Mouse (Mus musculus) intestine, embryonic 15.5 days (tissue): ENCODE data around the gene Dgkd. TPM values are rescaled to one million over a fixed set of nuclear protein-coding genes. Genes with fewer than 3 reads are reported as not detected.

Source experiments
- ATAC-seq: fragments of 200-750 bp; cut with Nextera tagmentation; 2 replicates; pipeline ENCODE4 v1.8.0; 2017; ENCODE audit warnings: moderate TSS enrichment, moderate library complexity
- H3K27ac ChIP-seq: fragments of 300-500 bp; sonication (generic); 2 replicates; pipeline ENCODE4 v1.5.1; 2015; ENCODE audit warnings: mild to moderate bottlenecking, inconsistent platforms
- H3K27me3 ChIP-seq: fragments of 300-500 bp; sonication (generic); replicated peaks from 2 replicates; pipeline ENCODE4 v1.6.1; 2015; ENCODE audit warnings: inconsistent platforms
- H3K36me3 ChIP-seq: fragments of 300-500 bp; sonication (generic); 2 replicates; pipeline ENCODE4 v1.6.1; 2015; ENCODE audit warnings: inconsistent platforms
- H3K4me1 ChIP-seq: fragments of 300-500 bp; sonication (generic); replicated peaks from 2 replicates; pipeline ENCODE4 v1.6.1; 2015; ENCODE audit warnings: inconsistent platforms
- H3K4me2 ChIP-seq: fragments of 300-500 bp; sonication (generic); replicated peaks from 2 replicates; pipeline ENCODE4 v1.6.1; 2015; ENCODE audit warnings: mild to moderate bottlenecking, inconsistent platforms
- H3K4me3 ChIP-seq: fragments of 300-500 bp; sonication (generic); replicated peaks from 2 replicates; pipeline ENCODE4 v1.5.1; 2015; ENCODE audit warnings: inconsistent platforms
- H3K9ac ChIP-seq: fragments of 300-500 bp; sonication (generic); 2 replicates; pipeline ENCODE4 v1.6.1; 2015; ENCODE audit warnings: inconsistent platforms
- H3K9me3 ChIP-seq: fragments of 300-500 bp; sonication (generic); 2 replicates; pipeline ENCODE4 v1.6.1; 2016; ENCODE audit warnings: inconsistent platforms
- WGBS: fragments of 180-500 bp; shearing (Covaris S2); methylation state at CpG from one replicate; pipeline ENCODE4 v1.1.7; 2015; 5-methylcytosine and 5-hydroxymethylcytosine counted together
- polyA plus RNA-seq: library from polyadenylated mRNA; unstranded; fragments of >200 nt; fragmentation: Nextera tagmentation; extraction: Ambion mirVana; gene quantifications from 2 replicates; pipeline ENCODE4 v1.2.1, GENCODE M21; 2015

Dgkd gene
- polyA plus RNA-seq, 1 experiment from 2014 or later, result 28.2 TPM

DNA sequence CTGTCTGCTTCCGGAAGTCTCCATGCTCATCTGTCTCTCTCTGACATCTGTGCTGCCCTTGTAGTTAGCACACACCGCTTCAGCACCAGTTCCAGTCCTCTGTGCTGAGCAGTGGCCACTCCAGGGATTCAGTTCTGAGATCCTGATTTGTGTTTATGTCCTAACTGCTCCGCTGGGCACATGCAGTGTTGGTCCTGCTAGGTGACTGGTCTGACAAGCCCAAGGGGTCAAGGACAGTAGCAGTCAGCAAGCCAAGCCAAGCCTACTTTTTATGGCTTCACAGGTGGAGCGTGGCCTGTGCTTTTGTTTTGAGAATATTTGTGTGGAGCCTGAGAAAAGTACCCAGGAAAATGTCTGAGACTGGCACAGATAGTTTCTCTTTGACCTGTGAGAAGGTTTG, 71.8 kb downstream of the Dgkd start:
- Histone ChIP-seq H3K27ac (no peak overlapping the region), H3K27me3 (no peaks in the 10 kb centered on the region), H3K4me3 (no peak overlapping the region), H3K9ac (no peak overlapping the region), H3K36me3 (peaks cover 22% of the 10 kb centered on the region), H3K4me1 (no peaks in the 10 kb centered on the region), H3K4me2 (no peak overlapping the region), H3K9me3 (no peaks in the 10 kb centered on the region)
- 80% methylated on average over 4 of the region's 4 CpGs for WGBS
- ATAC-seq, result no peak

DNA sequence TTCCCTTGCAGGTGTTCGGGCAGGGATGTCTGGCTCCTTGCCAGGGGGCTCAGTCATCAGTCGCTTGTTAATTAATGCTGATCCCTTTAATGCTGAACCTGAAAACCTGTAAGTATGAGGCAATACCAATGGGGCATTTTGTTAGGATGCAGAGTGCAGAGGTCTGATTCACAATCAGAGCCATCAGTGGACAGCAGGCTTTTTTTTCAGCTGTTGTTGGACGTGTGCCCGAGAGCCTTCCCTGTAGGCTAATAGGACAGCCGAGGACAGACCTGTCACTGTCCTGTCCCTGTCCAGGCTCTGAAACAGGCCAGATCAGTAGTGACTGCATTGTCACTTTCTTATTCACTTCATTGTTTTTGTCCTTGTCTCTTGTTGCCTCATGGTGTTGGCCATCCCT, 76.6 kb downstream of the Dgkd start:
- Histone ChIP-seq H3K9ac (no peak overlapping the region), H3K4me3 (no peak overlapping the region), H3K9me3 (no peaks in the 10 kb centered on the region), H3K4me2 (no peak overlapping the region), H3K4me1 (no peaks in the 10 kb centered on the region), H3K27ac (no peak overlapping the region), H3K27me3 (no peaks in the 10 kb centered on the region), H3K36me3 (peaks cover 31% of the 10 kb centered on the region)
- no peak for ATAC-seq
- 80% methylated on average over 5 of the region's 5 CpGs for WGBS

GRCm38 (mm10) chr1:87933051-87933450, 80.0 kb downstream of the Dgkd start:
- Histone ChIP-seq H3K9ac (no peak overlapping the region), H3K4me2 (no peak overlapping the region), H3K36me3 (peaks cover 35% of the 10 kb centered on the region), H3K9me3 (no peaks in the 10 kb centered on the region), H3K27me3 (no peaks in the 10 kb centered on the region), H3K27ac (no peak overlapping the region), H3K4me1 (no peaks in the 10 kb centered on the region), H3K4me3 (no peak overlapping the region)
- WGBS, result 82% methylated on average over 5 of the region's 5 CpGs
- no peak for ATAC-seq

DNA sequence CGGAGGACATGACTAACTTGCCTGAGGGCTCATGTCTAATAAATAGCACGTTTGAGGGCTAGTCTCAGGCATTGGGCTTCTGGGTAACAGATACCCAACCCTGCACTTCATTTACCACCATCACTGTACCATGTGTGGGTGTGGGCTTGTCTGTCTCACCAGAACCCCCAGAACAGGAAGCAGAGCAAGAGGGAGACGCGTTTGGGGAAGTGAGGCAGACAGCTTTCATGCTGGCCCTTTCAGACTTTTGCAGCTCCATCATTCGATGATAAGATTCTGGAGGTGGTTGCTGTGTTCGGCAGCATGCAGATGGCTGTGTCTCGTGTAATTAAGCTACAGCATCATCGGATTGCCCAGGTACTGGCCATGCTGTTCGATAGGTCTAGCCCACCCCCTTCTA, 82.0 kb downstream of the Dgkd start:
- H3K4me3 ChIP-seq, result no peak overlapping the region
- H3K27ac ChIP-seq, result no peak overlapping the region
- no peak overlapping the region for H3K4me2 ChIP-seq
- ATAC-seq, result no peak
- no peaks in the 10 kb centered on the region for H3K27me3 ChIP-seq
- H3K9me3 ChIP-seq, result no peaks in the 10 kb centered on the region
- no peaks in the 10 kb centered on the region for H3K4me1 ChIP-seq
- peaks cover 45% of the 10 kb centered on the region for H3K36me3 ChIP-seq
- 85% methylated on average over 9 of the region's 9 CpGs for WGBS
- H3K9ac ChIP-seq, result no peak overlapping the region

- ATAC-seq, result no peak
- 86% methylated on average over 2 of the region's 2 CpGs for WGBS
- H3K36me3 ChIP-seq, result peaks cover 50% of the 10 kb centered on the region
Observed at GRCm38 (mm10) chr1:87935546-87935945, 82.5 kb downstream of the Dgkd start.

GRCm38 (mm10) chr1:87936075-87936474, 83.0 kb downstream of the Dgkd start:
- WGBS, result 86% methylated on average over 7 of the region's 7 CpGs
- H3K9me3 ChIP-seq, result no peaks in the 10 kb centered on the region
- H3K27ac ChIP-seq, result no peak overlapping the region
- H3K27me3 ChIP-seq, result no peaks in the 10 kb centered on the region
- H3K4me3 ChIP-seq, result no peak overlapping the region
- H3K4me1 ChIP-seq, result no peaks in the 10 kb centered on the region
- H3K36me3 ChIP-seq, result peaks cover 53% of the 10 kb centered on the region
- H3K4me2 ChIP-seq, result no peak overlapping the region
- no peak overlapping the region for H3K9ac ChIP-seq
- ATAC-seq, result no peak

More at GRCm38 (mm10) chr1:87935546-87935945, 82.5 kb downstream of the Dgkd start:
- Histone ChIP-seq H3K27me3 (no peaks in the 10 kb centered on the region), H3K4me1 (no peaks in the 10 kb centered on the region), H3K9me3 (no peaks in the 10 kb centered on the region), H3K9ac (no peak overlapping the region), H3K27ac (no peak overlapping the region), H3K4me2 (no peak overlapping the region), H3K4me3 (no peak overlapping the region)

DNA sequence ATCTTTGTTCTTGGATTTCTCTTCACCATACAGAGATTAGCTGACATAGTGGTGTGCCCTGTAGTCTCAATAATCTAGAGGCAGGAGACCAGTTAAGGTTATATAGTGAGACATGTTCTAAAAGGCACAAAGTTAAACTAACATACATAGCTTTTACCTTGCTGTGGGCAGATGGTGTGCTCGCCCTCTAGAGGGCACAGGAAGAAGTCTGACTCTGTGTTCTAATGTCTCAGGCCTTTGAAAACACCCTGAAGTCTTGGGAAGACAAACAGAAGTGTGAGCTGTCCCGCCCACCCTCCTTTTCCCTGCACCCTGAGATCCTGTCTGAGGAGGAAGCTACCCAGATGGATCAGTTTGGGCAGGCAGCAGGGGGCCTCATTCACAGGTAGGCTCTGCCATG, 83.4 kb downstream of the Dgkd start:
- H3K27me3 ChIP-seq, result no peaks in the 10 kb centered on the region
- H3K4me2 ChIP-seq, result no peak overlapping the region
- no peak for ATAC-seq
- no peaks in the 10 kb centered on the region for H3K4me1 ChIP-seq
- H3K4me3 ChIP-seq, result no peak overlapping the region
- H3K9me3 ChIP-seq, result no peaks in the 10 kb centered on the region
- H3K9ac ChIP-seq, result no peak overlapping the region
- 31% methylated on average over 2 of the region's 2 CpGs for WGBS
- peaks cover 53% of the 10 kb centered on the region for H3K36me3 ChIP-seq
- H3K27ac ChIP-seq, result no peak overlapping the region

- Histone ChIP-seq H3K4me1 (no peaks in the 10 kb centered on the region), H3K9ac (no peak overlapping the region), H3K36me3 (peaks cover 82% of the 10 kb centered on the region), H3K9me3 (no peaks in the 10 kb centered on the region), H3K4me2 (no peak overlapping the region), H3K27me3 (no peaks in the 10 kb centered on the region), H3K27ac (no peak overlapping the region), H3K4me3 (no peak overlapping the region)
- ATAC-seq, result no peak
- 88% methylated on average over 1 of the region's 1 CpGs for whole genome bisulfite sequencing
Observed at GRCm38 (mm10) chr1:87941765-87942164, 88.7 kb downstream of the Dgkd start.

DNA sequence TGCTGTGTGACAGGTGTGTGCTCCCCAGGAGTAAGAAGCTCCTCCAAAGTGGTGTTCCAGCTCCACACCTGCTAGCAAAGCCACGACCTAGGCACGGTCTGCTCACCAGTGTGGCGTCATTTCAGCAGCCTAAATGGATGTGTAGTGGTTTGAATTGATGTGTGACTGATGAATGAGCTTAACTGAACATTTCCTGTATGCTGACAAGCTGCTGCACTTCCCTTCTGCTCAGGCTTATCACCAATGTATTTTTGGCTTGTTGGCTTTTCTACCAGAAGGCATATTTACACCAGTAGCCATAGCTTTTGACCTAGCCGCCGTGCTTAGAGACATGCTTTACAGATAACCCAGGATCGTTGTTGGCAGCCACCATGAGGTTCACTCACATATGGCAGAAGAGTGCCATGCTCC, 94.6 kb downstream of the Dgkd start:
- Histone ChIP-seq H3K27me3 (no peaks in the 10 kb centered on the region), H3K4me1 (no peaks in the 10 kb centered on the region), H3K4me2 (no peak overlapping the region), H3K27ac (no peak overlapping the region), H3K4me3 (no peak overlapping the region), H3K36me3 (peaks cover 55% of the 10 kb centered on the region), H3K9ac (no peak overlapping the region), H3K9me3 (no peaks in the 10 kb centered on the region)
- no peak for ATAC-seq
- WGBS, result 89% methylated on average over 6 of the region's 6 CpGs

DNA sequence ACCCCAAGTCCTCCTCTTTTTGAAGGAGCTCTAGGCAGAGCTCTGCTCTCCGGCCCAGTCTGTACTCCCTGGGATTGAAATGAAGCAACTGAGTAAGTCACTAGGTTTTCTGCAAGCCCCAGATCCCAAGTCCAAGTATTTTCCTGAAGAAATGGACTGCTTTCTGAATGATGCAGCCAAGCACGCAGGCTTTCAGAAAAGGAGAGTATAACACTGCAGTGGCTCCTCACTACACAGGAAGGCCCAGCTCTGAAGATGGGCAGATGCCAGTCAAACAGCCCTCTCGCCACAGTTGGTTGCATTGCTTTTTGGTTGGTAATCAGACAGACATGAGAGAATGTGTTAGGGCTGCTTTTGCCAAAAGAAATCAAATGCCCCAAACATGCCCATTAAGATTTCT, 98.6 kb downstream of the Dgkd start:
- WGBS, result 92% methylated on average over 3 of the region's 3 CpGs
- no peaks in the 10 kb centered on the region for H3K4me1 ChIP-seq
- no peak overlapping the region for H3K4me3 ChIP-seq
- H3K9ac ChIP-seq, result no peak overlapping the region
- H3K36me3 ChIP-seq, result peaks cover 27% of the 10 kb centered on the region
- no peak for ATAC-seq
- H3K4me2 ChIP-seq, result no peak overlapping the region
- no peaks in the 10 kb centered on the region for H3K27me3 ChIP-seq
- H3K9me3 ChIP-seq, result no peaks in the 10 kb centered on the region
- no peak overlapping the region for H3K27ac ChIP-seq

- peak; percentile 31; the same call in 1 of the 2 replicates for ATAC-seq
- Histone ChIP-seq H3K4me3 (no peak overlapping the region), H3K4me2 (no peak overlapping the region), H3K36me3 (peaks cover 21% of the 10 kb centered on the region), H3K9ac (no peak overlapping the region), H3K9me3 (no peaks in the 10 kb centered on the region), H3K27me3 (no peaks in the 10 kb centered on the region), H3K4me1 (no peaks in the 10 kb centered on the region), H3K27ac (no peak overlapping the region)
- WGBS, result 80% methylated on average over 3 of the region's 3 CpGs
Observed at GRCm38 (mm10) chr1:87953073-87953472, 100.0 kb downstream of the Dgkd start.

GRCm38 (mm10) chr1:87958931-87959330, 105.8 kb downstream of the Dgkd start:
- Histone ChIP-seq H3K4me3 (no peak overlapping the region), H3K27me3 (no peaks in the 10 kb centered on the region), H3K9me3 (no peaks in the 10 kb centered on the region), H3K4me2 (no peak overlapping the region), H3K27ac (no peak overlapping the region), H3K9ac (no peak overlapping the region), H3K36me3 (peaks cover 17% of the 10 kb centered on the region), H3K4me1 (no peaks in the 10 kb centered on the region)
- 96% methylated on average over 1 of the region's 1 CpGs for WGBS
- ATAC-seq, result no peak

DNA sequence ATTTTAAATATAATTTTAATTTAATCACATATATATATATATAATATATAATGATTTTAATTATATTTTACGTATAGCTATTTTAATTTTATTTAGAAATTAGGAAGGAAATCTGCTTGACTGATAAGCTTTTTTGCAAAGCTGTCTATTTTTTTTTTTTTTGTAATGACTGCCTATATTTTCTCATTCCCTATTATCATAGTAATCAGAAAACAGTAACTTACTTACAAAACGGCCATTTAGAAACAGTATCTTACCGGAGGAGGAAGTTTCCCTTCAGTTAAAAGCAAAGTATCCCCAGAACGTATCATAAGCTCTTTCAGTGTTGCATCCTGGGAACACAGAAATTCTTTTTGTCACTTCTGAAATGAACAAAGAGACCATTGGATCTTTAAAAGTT, 106.4 kb downstream of the Dgkd start:
- H3K4me2 ChIP-seq, result no peak overlapping the region
- WGBS, result 86% methylated on average over 4 of the region's 4 CpGs
- H3K4me3 ChIP-seq, result no peak overlapping the region
- H3K9ac ChIP-seq, result no peak overlapping the region
- no peaks in the 10 kb centered on the region for H3K27me3 ChIP-seq
- no peaks in the 10 kb centered on the region for H3K9me3 ChIP-seq
- no peak for ATAC-seq
- H3K27ac ChIP-seq, result no peak overlapping the region
- H3K4me1 ChIP-seq, result no peaks in the 10 kb centered on the region
- H3K36me3 ChIP-seq, result peaks cover 22% of the 10 kb centered on the region
